Mouse (Mus musculus) CH12.LX (cell line): Measurements from ENCODE around the gene Polr3c. TPM values are rescaled to one million over a fixed set of nuclear protein-coding genes. Genes with fewer than 3 reads are reported as not detected.

Experiments
- DNase-seq: peaks from one replicate; pipeline ENCODE4 v3.0.0-alpha.2; 2013; ENCODE audit errors: extremely low read depth
- H3K27ac ChIP-seq: 2 replicates; pipeline ENCODE4 v1.5.1; 2012; ENCODE audit warnings: low read depth, mild to moderate bottlenecking, control low read depth, moderate library complexity; ENCODE audit not compliant: insufficient read depth
- H3K27me3 ChIP-seq: replicated peaks from 2 replicates; pipeline ENCODE3; 2012; ENCODE audit warnings: inconsistent platforms
- H3K36me3 ChIP-seq, 2 experiments: replicated peaks in 1 of 2; 2 replicates each; pipeline versions ENCODE3 to v1.6.1; 2012; ENCODE audit warnings: inconsistent platforms in 1 of 2, low read length in 1 of 2, mild to moderate bottlenecking in 1 of 2, mixed read lengths in 1 of 2, moderate library complexity in 1 of 2; ENCODE audit not compliant: control insufficient read depth in 1 of 2, insufficient read depth in 1 of 2
- H3K4me1 ChIP-seq, 2 experiments: 2 replicates each; pipeline ENCODE4 v1.6.1; 2012; ENCODE audit warnings: inconsistent platforms in 1 of 2, moderate library complexity in 1 of 2; ENCODE audit not compliant: insufficient read depth in 2 of 2, control insufficient read depth in 1 of 2
- H3K4me2 ChIP-seq: 2 replicates; pipeline ENCODE4 v1.6.1; 2012; ENCODE audit warnings: low read depth, mild to moderate bottlenecking, control low read depth; ENCODE audit not compliant: poor library complexity, insufficient read depth, severe bottlenecking
- H3K4me3 ChIP-seq, 3 experiments: fragments of 150-350 bp in 1 of 3; sonication (generic) in 1 of 3; replicated peaks in 1 of 3; 2 replicates each; pipeline versions ENCODE3 to v1.5.1; 2011 to 2012; ENCODE audit warnings: low read depth in 2 of 3, low read length in 2 of 3, mild to moderate bottlenecking in 2 of 3, moderate library complexity in 2 of 3, control low read depth in 1 of 3, improper control_type of control experiment in 1 of 3, inconsistent platforms in 1 of 3, mixed read lengths in 1 of 3; ENCODE audit not compliant: poor library complexity in 1 of 3
- H3K79me2 ChIP-seq: replicated peaks from 2 replicates; pipeline ENCODE4 v1.6.1; 2012; ENCODE audit warnings: mild to moderate bottlenecking, moderate library complexity; ENCODE audit not compliant: control insufficient read depth, poor library complexity, insufficient read depth, severe bottlenecking; ENCODE audit errors: extremely low read depth
- H3K9ac ChIP-seq: 2 replicates; pipeline ENCODE4 v1.6.1; 2012; ENCODE audit warnings: low read depth, mild to moderate bottlenecking, control low read depth, moderate library complexity; ENCODE audit not compliant: insufficient read depth
- H3K9me3 ChIP-seq: replicated peaks from 2 replicates; pipeline ENCODE3; 2012; ENCODE audit warnings: low read length, inconsistent platforms, mixed read lengths
- BHLHE40 ChIP-seq: IDR thresholded peaks from 2 replicates; pipeline ENCODE4 v1.6.1; 2011; ENCODE audit warnings: mild to moderate bottlenecking, low read depth, low read length, improper control_type of control experiment
- CHD1 ChIP-seq: IDR thresholded peaks from 2 replicates; pipeline ENCODE4 v1.6.1; 2012; ENCODE audit warnings: low read depth, low read length, improper control_type of control experiment, inconsistent platforms
- CHD2 ChIP-seq: IDR thresholded peaks from 2 replicates; pipeline ENCODE4 v1.6.1; 2011; ENCODE audit warnings: low read length, improper control_type of control experiment
- CTCF ChIP-seq, 2 experiments: IDR thresholded peaks in 1 of 2; conservative IDR thresholded peaks in 1 of 2; 2 replicates each; pipeline ENCODE4 v1.5.1; 2011 to 2012; ENCODE audit warnings: low read depth in 2 of 2, low read length in 2 of 2, improper control_type of control experiment in 1 of 2, inconsistent platforms in 1 of 2, mild to moderate bottlenecking in 1 of 2, moderate library complexity in 1 of 2
- E2F4 ChIP-seq: IDR thresholded peaks from 2 replicates; pipeline ENCODE4 v1.6.1; 2011; ENCODE audit warnings: low read depth, low read length, improper control_type of control experiment; ENCODE audit not compliant: insufficient replicate concordance
- ELF1 ChIP-seq: IDR thresholded peaks from 2 replicates; pipeline ENCODE4 v1.6.1; 2014; ENCODE audit warnings: low read depth, mild to moderate bottlenecking, inconsistent platforms, low read length, improper control_type of control experiment
- EP300 ChIP-seq: IDR thresholded peaks from 2 replicates; pipeline ENCODE4 v1.6.1; 2011; ENCODE audit warnings: low read length, improper control_type of control experiment
- ETS1 ChIP-seq: conservative IDR thresholded peaks from 2 replicates; pipeline ENCODE4 v1.6.1; 2012; ENCODE audit warnings: low read depth, mild to moderate bottlenecking, inconsistent platforms, low read length, improper control_type of control experiment, moderate library complexity
- GABPA ChIP-seq: IDR thresholded peaks from 2 replicates; pipeline ENCODE4 v1.6.1; 2012; ENCODE audit warnings: low read depth, low read length, improper control_type of control experiment, inconsistent platforms; ENCODE audit not compliant: insufficient replicate concordance
- HCFC1 ChIP-seq: IDR thresholded peaks from 2 replicates; pipeline ENCODE4 v1.6.1; 2012; ENCODE audit warnings: low read depth, mild to moderate bottlenecking, inconsistent platforms, low read length, improper control_type of control experiment
- IRF4 ChIP-seq: IDR thresholded peaks from 2 replicates; pipeline ENCODE4 v1.6.1; 2014; ENCODE audit warnings: low read depth, mild to moderate bottlenecking, inconsistent platforms, low read length, improper control_type of control experiment
- JUN ChIP-seq: IDR thresholded peaks from 2 replicates; pipeline ENCODE4 v1.6.1; 2011; ENCODE audit warnings: low read depth, mild to moderate bottlenecking, low read length, improper control_type of control experiment, moderate library complexity; ENCODE audit not compliant: insufficient read depth
- JUND ChIP-seq: conservative IDR thresholded peaks from 2 replicates; pipeline ENCODE4 v1.6.1; 2011; ENCODE audit warnings: low read depth, low read length, improper control_type of control experiment
- KAT2A ChIP-seq: IDR thresholded peaks from 2 replicates; pipeline ENCODE4 v1.6.1; 2012; ENCODE audit warnings: low read length, improper control_type of control experiment, inconsistent platforms; ENCODE audit not compliant: insufficient replicate concordance
- MAX ChIP-seq: IDR thresholded peaks from 2 replicates; pipeline ENCODE4 v1.6.1; 2011; ENCODE audit warnings: low read length, improper control_type of control experiment
- MAZ ChIP-seq: IDR thresholded peaks from 2 replicates; pipeline ENCODE4 v1.6.1; 2012; ENCODE audit warnings: low read depth, mild to moderate bottlenecking, inconsistent platforms, low read length, improper control_type of control experiment, moderate library complexity
- MEF2A ChIP-seq: IDR thresholded peaks from 2 replicates; pipeline ENCODE4 v1.6.1; 2014; ENCODE audit warnings: low read depth, mild to moderate bottlenecking, inconsistent platforms, low read length, improper control_type of control experiment, borderline replicate concordance
- MXI1 ChIP-seq: IDR thresholded peaks from 2 replicates; pipeline ENCODE4 v1.6.1; 2011; ENCODE audit warnings: mild to moderate bottlenecking, low read depth, low read length, improper control_type of control experiment
- MYC ChIP-seq: IDR thresholded peaks from 2 replicates; pipeline ENCODE4 v1.6.1; 2011; ENCODE audit warnings: low read depth, mild to moderate bottlenecking, improper control_type of control experiment, low read length
- NELFE ChIP-seq: IDR thresholded peaks from 2 replicates; pipeline ENCODE4 v1.6.1; 2011; ENCODE audit warnings: low read depth, low read length, improper control_type of control experiment
- NRF1 ChIP-seq: IDR thresholded peaks from 2 replicates; pipeline ENCODE4 v1.6.1; 2014; ENCODE audit warnings: low read depth, mild to moderate bottlenecking, inconsistent platforms, low read length, improper control_type of control experiment, moderate library complexity
- PAX5 ChIP-seq: IDR thresholded peaks from 2 replicates; pipeline ENCODE4 v1.6.1; 2012; ENCODE audit warnings: low read length, inconsistent platforms, mixed read lengths
- POLR2A ChIP-seq: IDR thresholded peaks from 2 replicates; pipeline ENCODE4 v1.6.1; 2011; ENCODE audit warnings: low read depth, mild to moderate bottlenecking, improper control_type of control experiment, low read length
- POLR2AphosphoS2 ChIP-seq: IDR thresholded peaks from 2 replicates; pipeline ENCODE4 v1.6.1; 2011; ENCODE audit warnings: low read depth, low read length, improper control_type of control experiment
- RAD21 ChIP-seq: IDR thresholded peaks from 2 replicates; pipeline ENCODE4 v1.6.1; 2011; ENCODE audit warnings: low read depth, mild to moderate bottlenecking, low read length, improper control_type of control experiment, moderate library complexity
- RCOR1 ChIP-seq: conservative IDR thresholded peaks from 2 replicates; pipeline ENCODE4 v1.6.1; 2012; ENCODE audit warnings: low read depth, mild to moderate bottlenecking, inconsistent platforms, low read length, improper control_type of control experiment
- SIN3A ChIP-seq: IDR thresholded peaks from 2 replicates; pipeline ENCODE4 v1.6.1; 2012; ENCODE audit warnings: low read length, improper control_type of control experiment, inconsistent platforms
- SMC3 ChIP-seq: IDR thresholded peaks from 2 replicates; pipeline ENCODE4 v1.6.1; 2011; ENCODE audit warnings: low read depth, low read length, improper control_type of control experiment
- TBP ChIP-seq: conservative IDR thresholded peaks from 2 replicates; pipeline ENCODE4 v1.6.1; 2011; ENCODE audit warnings: low read depth, low read length, improper control_type of control experiment
- TCF12 ChIP-seq: IDR thresholded peaks from 2 replicates; pipeline ENCODE4 v1.6.1; 2014; ENCODE audit warnings: low read depth, mild to moderate bottlenecking, inconsistent platforms, low read length, improper control_type of control experiment
- UBTF ChIP-seq: IDR thresholded peaks from 2 replicates; pipeline ENCODE4 v1.6.1; 2012; ENCODE audit warnings: low read depth, mild to moderate bottlenecking, inconsistent platforms, low read length, improper control_type of control experiment, moderate library complexity
- USF1 ChIP-seq: IDR thresholded peaks from 2 replicates; pipeline ENCODE4 v1.6.1; 2014; ENCODE audit warnings: low read depth, mild to moderate bottlenecking, inconsistent platforms, low read length, improper control_type of control experiment
- USF2 ChIP-seq: conservative IDR thresholded peaks from 2 replicates; pipeline ENCODE4 v1.6.1; 2011; ENCODE audit warnings: low read depth, low read length, improper control_type of control experiment
- ZC3H11A ChIP-seq: IDR thresholded peaks from 2 replicates; pipeline ENCODE4 v1.6.1; 2012; ENCODE audit warnings: low read depth, mild to moderate bottlenecking, inconsistent platforms, low read length, improper control_type of control experiment
- ZKSCAN1 ChIP-seq: IDR thresholded peaks from 2 replicates; pipeline ENCODE4 v1.6.1; 2012; ENCODE audit warnings: low read depth, inconsistent platforms, low read length, improper control_type of control experiment, borderline replicate concordance
- ZMIZ1 ChIP-seq: IDR thresholded peaks from 2 replicates; pipeline ENCODE4 v1.6.1; 2012; ENCODE audit warnings: low read depth, mild to moderate bottlenecking, inconsistent platforms, low read length, improper control_type of control experiment
- ZNF384 ChIP-seq: IDR thresholded peaks from 2 replicates; pipeline ENCODE4 v1.6.1; 2012; ENCODE audit warnings: low read depth, low read length, improper control_type of control experiment, inconsistent platforms
- dilution Hi-C: fragments of 300-500 bp; cut with MboI; formaldehyde crosslinking; loops from 2 replicates; pipeline ENCODE4 v1.14.3; 2020; ENCODE audit warnings: low sequenced_read_pairs; ENCODE audit not compliant: extremely low pct_unique_long_range_greater_than_20kb, extremely low pct_ligation_motif_present
- in situ Hi-C: fragments of 300-500 bp; cut with MboI; formaldehyde crosslinking; loops from 3 replicates; pipeline ENCODE4 v1.14.3; 2019; ENCODE audit warnings: low sequenced_read_pairs, low pct_ligation_motif_present, low pct_unique_long_range_greater_than_20kb, mixed read lengths
- polyA plus RNA-seq: library from polyadenylated mRNA; unstranded; fragments of >175 nt; gene quantifications from 2 replicates; pipeline ENCODE4 v1.2.1, GENCODE M21; 2012; ENCODE audit warnings: low read depth; ENCODE audit not compliant: insufficient read length
- total RNA-seq, 2 experiments: library from RNA; depleted of rRNA; stranded (reverse); fragments of 300-350 nt in 1 of 2; fragments of >200 nt in 1 of 2; gene quantifications; 2 replicates each; pipeline ENCODE4 v1.2.3; 2012 to 2014

Polr3c gene
- total RNA-seq (2012; rRNA removed) (31.6 and 34.5 TPM in 2 replicates), total RNA-seq (2014; rRNA removed) (14.6 and 18.1 TPM in 2 replicates), polyA plus RNA-seq (78.3 and 79.5 TPM in 2 replicates)

DNA sequence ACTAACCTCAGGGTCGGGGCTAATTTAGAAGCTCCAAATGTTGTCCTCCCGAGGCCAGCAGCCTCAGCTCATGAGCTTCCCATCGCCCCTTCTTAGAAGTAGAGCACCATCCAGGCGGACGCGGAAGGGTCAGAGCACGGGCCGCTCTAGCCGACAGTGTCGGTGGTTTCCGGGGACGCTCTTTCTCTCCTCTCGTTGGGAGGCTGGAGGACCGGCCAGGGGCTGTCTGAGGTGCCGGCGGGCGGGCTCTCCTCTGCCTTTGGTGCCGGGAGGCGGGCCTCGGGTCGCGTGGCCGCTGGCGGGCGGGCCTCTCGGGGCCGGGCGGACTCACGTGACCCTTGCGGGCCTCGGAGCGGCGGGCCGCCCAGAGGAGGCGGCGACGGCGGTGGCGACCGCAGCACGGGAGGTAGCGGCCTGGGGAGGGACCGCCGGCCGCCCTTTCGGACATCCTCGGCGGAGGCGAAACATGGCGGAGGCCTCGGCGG, at the start of gene Polr3c, which contains the start of gene Rnf115:
Gene Polr3c (minus strand): TSS at position 286 of the 485 bp plus-strand sequence.
Gene Rnf115 (plus strand): TSS at position 322 of the 485 bp plus-strand sequence.
- in situ Hi-C loops = no loop called here
- peaks cover 7 to 44% of the 10 kb centered on the region in 2 experiments for H3K4me1 ChIP-seq

GRCm38 (mm10) chr3:96777120-96777519, 49.7 kb upstream of the Polr3c start:
- in situ Hi-C loops (no loop called here), dilution Hi-C loops (no loop called here)
- no peaks in the 10 kb centered on the region for H3K27me3 ChIP-seq
- no peak overlapping the region for H3K9ac ChIP-seq
- no peaks in the 10 kb centered on the region for H3K9me3 ChIP-seq
- H3K4me1 ChIP-seq = peaks cover 0 to 22% of the 10 kb centered on the region in 2 experiments; a peak in 2 of 4 replicates
- no peak overlapping the region for H3K4me2 ChIP-seq
- no peak overlapping the region for H3K27ac ChIP-seq
- H3K36me3 ChIP-seq = peaks cover 3 to 42% of the 10 kb centered on the region in 2 experiments
- DNase-seq = no peak
- H3K79me2 ChIP-seq = 0 out of 2 replicates have a peak, but pooled peaks cover 5% of the 10 kb centered on the region
- no peak overlapping the region for H3K4me3 ChIP-seq
- no peak for TF ChIP-seq MXI1
- no peak for TF ChIP-seq CTCF (conservative IDR thresholded peaks at IDR 0.05 in 1 of 2, IDR thresholded peaks at IDR 0.05 in 1 of 2; ENCODE audit: low read depth in 2 of 2, low read length in 2 of 2)
- no peak for TF ChIP-seq JUN
- no peak for TF ChIP-seq NELFE
- no peak for TF ChIP-seq UBTF
- TF ChIP-seq SIN3A = no peak
- no peak for TF ChIP-seq IRF4
- no peak for TF ChIP-seq CHD1
- no peak for TF ChIP-seq RAD21
- no peak for TF ChIP-seq ZNF384
- TF ChIP-seq RCOR1 = no peak
- TF ChIP-seq MEF2A = no peak
- TF ChIP-seq E2F4 = no peak
- TF ChIP-seq TCF12 = no peak
- no peak for TF ChIP-seq USF1
- TF ChIP-seq HCFC1 = no peak
- TF ChIP-seq POLR2AphosphoS2 = no peak

More for the DNA sequence above, at the start of gene Polr3c, which contains the start of gene Rnf115:
- H3K4me3 ChIP-seq = peak within 1 kb of the TSS; percentile 82 to 100 (median 96)
- peaks cover 62% of the 10 kb centered on the region for H3K79me2 ChIP-seq
- TF ChIP-seq RCOR1 (peak; percentile 50; the same call in 1 of the 2 replicates), ZKSCAN1 (no peak), PAX5 (no peak), BHLHE40 (peak; percentile 99), ZMIZ1 (peak; percentile 86), JUND (no peak), USF1 (peak; percentile 90), CHD2 (no peak), CHD1 (0 out of 2 replicates have a peak, but pooled peaks have one; percentile 46), POLR2AphosphoS2 (peak; percentile 87), ZNF384 (no peak), UBTF (no peak; the same call in 1 of the 2 replicates), EP300 (no peak), ZC3H11A (no peak), TCF12 (peak; percentile 89), USF2 (no peak; the same call in 1 of the 2 replicates), RAD21 (no peak), MXI1 (peak; percentile 85), MAZ (0 out of 2 replicates have a peak, but pooled peaks have one; percentile 50), CTCF (conservative IDR thresholded peaks at IDR 0.05 in 1 of 2, IDR thresholded peaks at IDR 0.05 in 1 of 2; ENCODE audit: low read depth in 2 of 2, low read length in 2 of 2) (no peak), JUN (no peak), ELF1 (peak; percentile 98), TBP (0 out of 2 replicates have a peak, but pooled peaks have one; percentile 55), ETS1 (peak; percentile 54; the same call in 1 of the 2 replicates), SIN3A (peak; percentile 98), NELFE (peak; percentile 88), NRF1 (peak; percentile 53), GABPA (peak; percentile 95), MEF2A (peak; percentile 12; the same call in 1 of the 2 replicates), IRF4 (peak; percentile 64; the same call in 1 of the 2 replicates), SMC3 (no peak), KAT2A (peak; percentile 78; the same call in 1 of the 2 replicates), MAX (peak; percentile 30; the same call in 1 of the 2 replicates), MYC (peak; percentile 49; the same call in 1 of the 2 replicates), POLR2A (peak; percentile 92), HCFC1 (peak; percentile 94)
- peak; percentile 88 for DNase-seq
- H3K4me2 ChIP-seq = peak within 1 kb of the TSS; percentile 99
- no peaks in the 10 kb centered on the region for H3K27me3 ChIP-seq
- no peaks in the 10 kb centered on the region for H3K9me3 ChIP-seq
- H3K27ac ChIP-seq = peak within 1 kb of the TSS; percentile 74
- dilution Hi-C loops = no loop called here
- H3K9ac ChIP-seq = peak within 1 kb of the TSS; percentile 98
- H3K36me3 ChIP-seq = peaks cover 19 to 37% of the 10 kb centered on the region in 2 experiments
